Mouse (Mus musculus) kidney, postnatal 0 days (tissue): Measurements from ENCODE around the gene Lamb3. TPM values are rescaled to one million over a fixed set of nuclear protein-coding genes. Genes with fewer than 3 reads are reported as not detected.

Experiments used
- ATAC-seq: fragments of 200-750 bp; cut with Nextera tagmentation; replicated peaks from 2 replicates; pipeline ENCODE4 v1.8.0; 2017; ENCODE audit warnings: low read depth, moderate number of reproducible peaks, moderate TSS enrichment, moderate library complexity; ENCODE audit not compliant: low FRiP score
- DNase-seq: peaks from one replicate; pipeline ENCODE4 v3.0.0-alpha.2; 2016; ENCODE audit warnings: low spot score
- H3K27ac ChIP-seq: fragments of 300-500 bp; sonication (generic); 2 replicates; pipeline ENCODE4 v1.5.1; 2014; ENCODE audit warnings: mild to moderate bottlenecking
- H3K27me3 ChIP-seq: fragments of 300-500 bp; sonication (generic); 2 replicates; pipeline ENCODE4 v1.6.1; 2014; ENCODE audit warnings: low read length, mixed read lengths; ENCODE audit not compliant: insufficient read depth
- H3K36me3 ChIP-seq: fragments of 300-500 bp; sonication (generic); 2 replicates; pipeline ENCODE4 v1.6.1; 2014; ENCODE audit warnings: low read length, mixed read lengths; ENCODE audit not compliant: insufficient read depth
- H3K4me1 ChIP-seq: fragments of 300-500 bp; sonication (generic); replicated peaks from 2 replicates; pipeline ENCODE4 v1.6.1; 2014; ENCODE audit warnings: antibody characterized with exemption, low read length, mixed read lengths; ENCODE audit not compliant: insufficient read depth
- H3K4me2 ChIP-seq: fragments of 300-500 bp; sonication (generic); 2 replicates; pipeline ENCODE4 v1.6.1; 2014; ENCODE audit warnings: mild to moderate bottlenecking, low read length, moderate library complexity, mixed read lengths
- H3K4me3 ChIP-seq: fragments of 300-500 bp; sonication (generic); replicated peaks from 2 replicates; pipeline ENCODE4 v1.5.1; 2014; ENCODE audit warnings: low read depth, low read length
- H3K9ac ChIP-seq: fragments of 300-500 bp; sonication (generic); 2 replicates; pipeline ENCODE4 v1.6.1; 2014; ENCODE audit warnings: low read depth, low read length
- H3K9me3 ChIP-seq: fragments of 300-500 bp; sonication (generic); replicated peaks from 2 replicates; pipeline ENCODE4 v1.6.1; 2016; ENCODE audit warnings: low read length, inconsistent platforms, mixed read lengths
- CTCF ChIP-seq: IDR thresholded peaks from 2 replicates; pipeline ENCODE4 v1.5.1; 2016; ENCODE audit warnings: antibody characterized with exemption, low read depth, mild to moderate bottlenecking, moderate library complexity
- WGBS: fragments of 180-500 bp; shearing (Covaris S2); extraction: QIAGEN DNeasy Blood & Tissue Kit; methylation state at CpG from one replicate; pipeline ENCODE4 v1.1.7; 2014; 5-methylcytosine and 5-hydroxymethylcytosine counted together
- polyA plus RNA-seq: library from polyadenylated mRNA; unstranded; fragments of >200 nt; fragmentation: Nextera tagmentation; extraction: Ambion mirVana; gene quantifications from 2 replicates; pipeline ENCODE4 v1.2.1, GENCODE M21; 2015

Lamb3 gene
- polyA plus RNA-seq, 1 experiment from 2014 or later = 1.9 TPM

GRCm38 (mm10) chr1:193287578-193287977 lies 80.1 kb downstream of the Lamb3 start:
- Histone ChIP-seq H3K4me3 (no peak overlapping the region), H3K9me3 (no peaks in the 10 kb centered on the region), H3K9ac (no peak overlapping the region), H3K27ac (no peak overlapping the region), H3K4me2 (no peak overlapping the region), H3K36me3 (no peaks in the 10 kb centered on the region), H3K27me3 (no peaks in the 10 kb centered on the region), H3K4me1 (no peaks in the 10 kb centered on the region)
- ATAC-seq (no peak), DNase-seq (no peak)
- 78% methylated on average over 2 of the region's 2 CpGs for WGBS
- no peak for TF ChIP-seq CTCF

- no peak overlapping the region for H3K4me2 ChIP-seq
- H3K4me3 ChIP-seq = no peak overlapping the region
- H3K9ac ChIP-seq = no peak overlapping the region
- no peaks in the 10 kb centered on the region for H3K36me3 ChIP-seq
- ATAC-seq (no peak), DNase-seq (no peak)
- no peaks in the 10 kb centered on the region for H3K4me1 ChIP-seq
- no peak overlapping the region for H3K27ac ChIP-seq
- 86% methylated on average over 3 of the region's 3 CpGs for WGBS
- TF ChIP-seq CTCF = no peak
- no peaks in the 10 kb centered on the region for H3K27me3 ChIP-seq
- no peaks in the 10 kb centered on the region for H3K9me3 ChIP-seq
These were observed 81.6 kb downstream of the Lamb3 start for GRCm38 (mm10) chr1:193289076-193289475.

GRCm38 (mm10) chr1:193289914-193290313 lies 82.4 kb downstream of the Lamb3 start:
- H3K4me1 ChIP-seq = no peaks in the 10 kb centered on the region
- TF ChIP-seq CTCF = no peak
- 72% methylated on average over 5 of the region's 5 CpGs for WGBS
- no peak overlapping the region for H3K9ac ChIP-seq
- no peak for ATAC-seq
- H3K36me3 ChIP-seq = no peaks in the 10 kb centered on the region
- H3K4me3 ChIP-seq = no peak overlapping the region
- H3K27me3 ChIP-seq = no peaks in the 10 kb centered on the region
- H3K27ac ChIP-seq = no peak overlapping the region
- no peak for DNase-seq
- H3K9me3 ChIP-seq = no peaks in the 10 kb centered on the region
- no peak overlapping the region for H3K4me2 ChIP-seq

GRCm38 (mm10) chr1:193290686-193291085 lies 83.2 kb downstream of the Lamb3 start:
- Histone ChIP-seq H3K9me3 (no peaks in the 10 kb centered on the region), H3K36me3 (no peaks in the 10 kb centered on the region), H3K4me3 (no peak overlapping the region), H3K9ac (no peak overlapping the region), H3K27me3 (no peaks in the 10 kb centered on the region), H3K4me1 (no peaks in the 10 kb centered on the region), H3K4me2 (no peak overlapping the region), H3K27ac (no peak overlapping the region)
- ATAC-seq (no peak), DNase-seq (no peak)
- no peak for TF ChIP-seq CTCF

- ATAC-seq (no peak), DNase-seq (no peak)
- Histone ChIP-seq H3K9me3 (no peaks in the 10 kb centered on the region), H3K36me3 (no peaks in the 10 kb centered on the region), H3K4me1 (no peaks in the 10 kb centered on the region), H3K4me3 (no peak overlapping the region), H3K27ac (no peak overlapping the region), H3K9ac (no peak overlapping the region), H3K27me3 (no peaks in the 10 kb centered on the region), H3K4me2 (no peak overlapping the region)
- WGBS = 59% methylated on average over 2 of the region's 2 CpGs
- no peak for TF ChIP-seq CTCF
These were observed 85.5 kb downstream of the Lamb3 start for GRCm38 (mm10) chr1:193293039-193293438.

GRCm38 (mm10) chr1:193293926-193294325 lies 86.4 kb downstream of the Lamb3 start:
- 77% methylated on average over 3 of the region's 3 CpGs for WGBS
- DNase-seq = no peak
- TF ChIP-seq CTCF = no peak

GRCm38 (mm10) chr1:193295920-193296319 lies 88.4 kb downstream of the Lamb3 start:
- Histone ChIP-seq H3K36me3 (no peaks in the 10 kb centered on the region), H3K9me3 (no peaks in the 10 kb centered on the region), H3K9ac (no peak overlapping the region), H3K27ac (no peak overlapping the region), H3K4me2 (no peak overlapping the region), H3K27me3 (no peaks in the 10 kb centered on the region), H3K4me1 (no peaks in the 10 kb centered on the region), H3K4me3 (no peak overlapping the region)
- WGBS = 75% methylated on average over 5 of the region's 5 CpGs
- TF ChIP-seq CTCF = no peak
- DNase-seq (no peak), ATAC-seq (no peak)

More at GRCm38 (mm10) chr1:193293926-193294325, 86.4 kb downstream of the Lamb3 start:
- Histone ChIP-seq H3K4me3 (no peak overlapping the region), H3K27me3 (no peaks in the 10 kb centered on the region), H3K27ac (no peak overlapping the region), H3K9ac (no peak overlapping the region), H3K4me1 (no peaks in the 10 kb centered on the region), H3K36me3 (no peaks in the 10 kb centered on the region), H3K9me3 (no peaks in the 10 kb centered on the region), H3K4me2 (no peak overlapping the region)
- ATAC-seq = no peak
